Mouse (Mus musculus): ENCODE results near the gene Otx2. TPM values are rescaled to one million over a fixed set of nuclear protein-coding genes. Genes with fewer than 3 reads are reported as not detected.

Otx2 gene
- polyA plus RNA-seq (2017; shearing (Covaris generic)), result not detected

- no peak for ATAC-seq
Measured at GRCm38 (mm10) chr14:48673541-48673940, at the start of gene Otx2. TSS of gene Otx2 (minus strand) at chr14:48673819.

DNA sequence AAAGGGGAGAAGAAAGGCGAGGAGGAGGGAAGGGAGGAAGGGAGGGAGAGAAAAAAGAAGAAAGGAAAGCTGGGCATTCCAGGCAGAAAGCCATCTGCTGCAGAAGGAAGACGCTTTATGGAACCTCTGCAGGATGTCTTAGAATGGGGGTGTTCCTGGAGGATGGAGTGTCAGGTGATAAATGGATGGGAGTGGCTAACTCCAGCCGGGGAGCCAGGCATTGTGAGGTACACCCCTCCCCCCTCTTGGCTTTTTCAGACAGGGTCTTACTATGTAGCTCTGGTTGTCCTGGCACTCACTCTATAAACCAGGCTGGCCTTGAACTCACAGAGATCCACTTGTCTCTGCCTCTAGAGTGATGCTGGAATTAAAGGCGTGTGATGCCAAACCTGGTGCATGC lies 49.1 kb upstream of the Otx2 start:
- no peak for ATAC-seq

DNA sequence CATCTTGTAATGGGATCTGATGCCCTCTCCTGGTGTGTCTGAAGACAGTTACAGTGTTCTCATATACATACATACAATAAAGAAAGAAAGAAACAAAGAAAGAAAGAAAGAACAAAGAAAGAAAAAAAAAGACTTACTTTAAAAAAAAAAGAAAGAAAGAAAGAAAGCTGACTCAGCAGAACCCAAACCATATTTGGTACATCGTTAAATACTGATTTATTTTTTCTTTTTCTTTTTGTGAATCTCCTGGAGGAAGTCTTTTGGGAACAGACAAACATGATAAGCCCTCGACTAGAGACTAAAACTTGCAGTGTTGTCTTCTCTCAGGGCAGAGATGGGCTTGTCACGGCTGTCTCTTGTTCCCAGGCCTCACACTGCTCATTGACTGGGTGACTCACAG lies 45.7 kb upstream of the Otx2 start:
- ATAC-seq, result no peak

DNA sequence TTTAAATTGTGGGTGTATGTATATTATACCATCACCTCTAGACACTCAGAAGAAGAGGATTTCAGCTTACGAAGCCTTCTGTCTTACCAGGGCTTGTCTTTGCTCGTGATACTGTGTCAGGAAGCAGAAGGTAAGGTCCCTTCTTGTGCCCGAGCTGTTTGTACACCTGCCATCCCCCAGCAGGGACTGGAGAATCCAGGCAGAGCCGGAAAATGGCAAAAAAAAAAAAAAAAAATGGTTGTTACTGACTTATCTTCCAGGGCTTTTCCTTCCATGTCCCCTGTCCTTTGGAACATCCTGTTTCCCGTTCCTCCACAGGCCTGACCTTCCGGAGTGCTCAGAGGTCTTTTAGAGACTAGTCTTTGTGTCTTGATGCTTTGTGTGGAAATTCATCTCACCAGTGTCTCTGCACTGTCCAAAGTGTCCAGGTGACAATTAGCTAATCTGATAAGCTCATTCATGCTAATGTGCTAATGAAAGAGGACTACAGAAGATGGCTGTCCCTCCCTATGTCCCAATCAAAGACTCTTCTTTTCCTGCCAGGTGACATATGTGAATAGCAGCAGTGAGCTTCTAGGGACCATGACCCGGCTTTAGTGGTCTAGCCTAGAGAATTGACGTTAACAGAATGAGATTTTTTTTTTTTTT lies 44.1 kb upstream of the Otx2 start:
- ATAC-seq, result no peak

- ATAC-seq, result no peak
Measured at GRCm38 (mm10) chr14:48716456-48716855, 42.8 kb upstream of the Otx2 start.

DNA sequence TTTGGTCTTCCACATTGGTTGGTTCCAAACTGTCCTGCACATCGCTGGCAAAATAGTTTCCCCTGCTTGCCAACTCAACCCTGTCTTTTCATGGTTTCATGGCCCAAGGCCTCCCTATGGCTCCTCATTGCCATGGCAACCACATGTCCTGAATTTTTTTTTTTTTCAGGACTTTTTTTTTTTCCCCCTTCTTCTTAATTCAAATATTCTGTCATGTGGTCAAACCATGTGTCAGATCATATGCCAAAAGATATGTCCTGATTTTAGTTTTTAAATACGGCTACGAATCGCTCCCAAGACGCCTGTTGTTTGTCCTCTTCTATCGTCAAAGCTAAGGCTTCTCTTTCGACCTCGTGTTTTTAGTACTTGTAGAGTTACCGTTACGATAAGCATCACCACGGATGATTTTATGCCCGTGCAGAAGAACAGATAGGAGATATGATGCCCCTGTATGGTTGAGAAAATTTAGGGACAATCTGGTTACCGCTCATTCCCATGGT lies 37.3 kb upstream of the Otx2 start:
- no peak for ATAC-seq

- no peak for ATAC-seq
Measured at GRCm38 (mm10) chr14:48710062-48710870, 36.6 kb upstream of the Otx2 start.

DNA sequence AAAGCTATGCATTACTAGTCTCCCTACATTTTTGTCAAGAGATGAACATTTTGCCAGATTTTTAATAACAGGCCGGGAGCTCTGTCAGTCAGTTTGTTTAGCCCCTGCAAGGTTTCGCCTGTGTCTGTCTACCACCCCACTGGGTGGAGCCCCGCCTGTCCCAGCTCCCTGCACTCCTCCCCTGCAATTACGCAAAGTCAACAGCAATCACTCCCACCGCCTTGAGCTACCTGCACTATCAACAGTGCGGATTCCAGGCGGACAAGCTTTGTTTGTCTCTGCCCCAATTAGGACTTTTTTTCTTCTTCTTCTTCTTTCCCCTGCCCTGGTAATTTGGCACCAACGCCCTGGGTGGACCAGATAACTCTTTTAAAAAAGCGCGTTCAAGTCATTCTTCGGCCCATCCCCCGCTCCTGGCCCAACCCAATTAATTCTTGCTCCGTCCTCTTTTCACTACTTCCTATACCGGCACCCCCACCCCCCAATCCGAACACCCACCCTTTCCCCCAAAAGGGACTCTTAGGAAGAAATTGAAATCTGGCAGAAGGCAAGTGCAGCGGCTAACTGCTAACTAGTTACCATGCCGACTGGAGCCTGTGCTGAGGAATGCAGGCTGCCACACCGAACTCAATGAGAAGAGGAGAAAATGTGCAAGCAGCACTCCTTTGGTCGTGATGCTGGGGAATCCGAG lies 35.9 kb upstream of the Otx2 start:
- no peak for ATAC-seq

GRCm38 (mm10) chr14:48707844-48708383 lies 34.3 kb upstream of the Otx2 start:
- ATAC-seq, result no peak

DNA sequence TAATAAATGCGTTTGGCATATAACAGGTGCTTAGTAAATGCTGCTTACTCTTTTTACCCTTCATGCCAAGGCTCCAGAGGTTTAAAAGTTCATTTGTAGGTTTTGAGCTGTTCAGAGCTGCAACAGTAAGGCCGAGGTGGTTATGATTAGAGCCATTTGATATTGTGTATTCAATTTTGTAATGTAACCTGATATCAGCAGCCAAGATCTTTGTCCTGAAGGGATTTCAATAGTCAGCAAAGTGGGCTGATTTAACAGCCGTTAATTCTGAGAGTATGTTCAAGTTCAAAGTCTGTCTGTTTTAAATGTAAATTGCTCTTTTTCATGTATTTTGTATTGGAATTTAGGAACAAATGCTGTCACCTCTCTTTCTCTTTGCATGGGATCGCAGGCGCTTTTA lies 33.8 kb upstream of the Otx2 start:
- no peak for ATAC-seq

GRCm38 (mm10) chr14:48700790-48701370 lies 27.3 kb upstream of the Otx2 start:
- ATAC-seq, result no peak

GRCm38 (mm10) chr14:48679590-48679989 lies 6.0 kb upstream of the Otx2 start:
- ATAC-seq, result no peak

DNA sequence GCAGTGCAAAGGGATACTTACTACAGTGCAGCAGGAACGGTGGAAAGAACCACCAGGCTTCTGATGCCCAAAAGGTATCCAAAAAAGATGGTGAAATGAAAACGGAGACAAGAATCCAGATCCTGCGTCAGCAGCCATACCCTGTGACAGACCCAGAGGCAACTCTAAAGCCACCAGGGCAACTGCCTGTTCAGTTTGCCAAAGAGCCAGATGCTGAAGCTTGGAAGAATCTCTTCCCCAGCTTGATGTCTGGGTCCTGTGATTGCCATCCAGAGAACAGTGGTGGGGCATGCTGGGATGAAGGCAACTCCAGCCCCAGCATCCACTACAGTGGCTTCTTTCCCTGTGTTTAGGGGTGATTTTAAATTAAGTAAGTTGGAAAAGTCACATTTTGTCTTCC lies 5.1 kb upstream of the Otx2 start:
- no peak for ATAC-seq

- ATAC-seq, result no peak
Measured at GRCm38 (mm10) chr14:48674036-48674831, 615 bp upstream of the Otx2 start.

DNA sequence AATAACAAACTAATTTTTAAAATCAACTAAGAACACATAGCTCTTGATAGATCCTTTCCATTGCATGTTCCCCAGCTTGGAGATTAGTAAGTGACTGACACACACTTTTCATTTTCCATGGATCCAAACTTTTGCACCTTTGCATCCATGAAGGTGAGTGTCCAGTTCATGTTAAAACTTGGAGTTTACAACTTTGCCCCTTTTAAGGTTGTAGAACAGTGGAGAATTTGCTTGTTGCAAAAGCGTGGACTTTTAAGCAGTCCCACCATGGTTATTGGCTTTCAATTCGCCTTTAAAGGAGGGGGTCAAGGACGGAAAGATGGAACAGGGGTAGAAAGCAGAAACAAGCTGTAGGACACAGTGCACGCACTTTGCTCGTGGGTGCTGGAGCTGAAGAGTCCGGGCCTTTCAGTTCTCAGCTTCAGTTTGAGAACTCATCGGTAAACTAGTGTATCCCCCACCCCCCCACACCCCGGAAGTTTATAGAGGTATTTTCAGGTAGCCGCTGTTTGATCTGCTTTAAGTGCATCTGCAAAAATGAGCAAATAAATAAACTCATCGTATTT lies 925 bp downstream of the Otx2 start:
- no peak for ATAC-seq

DNA sequence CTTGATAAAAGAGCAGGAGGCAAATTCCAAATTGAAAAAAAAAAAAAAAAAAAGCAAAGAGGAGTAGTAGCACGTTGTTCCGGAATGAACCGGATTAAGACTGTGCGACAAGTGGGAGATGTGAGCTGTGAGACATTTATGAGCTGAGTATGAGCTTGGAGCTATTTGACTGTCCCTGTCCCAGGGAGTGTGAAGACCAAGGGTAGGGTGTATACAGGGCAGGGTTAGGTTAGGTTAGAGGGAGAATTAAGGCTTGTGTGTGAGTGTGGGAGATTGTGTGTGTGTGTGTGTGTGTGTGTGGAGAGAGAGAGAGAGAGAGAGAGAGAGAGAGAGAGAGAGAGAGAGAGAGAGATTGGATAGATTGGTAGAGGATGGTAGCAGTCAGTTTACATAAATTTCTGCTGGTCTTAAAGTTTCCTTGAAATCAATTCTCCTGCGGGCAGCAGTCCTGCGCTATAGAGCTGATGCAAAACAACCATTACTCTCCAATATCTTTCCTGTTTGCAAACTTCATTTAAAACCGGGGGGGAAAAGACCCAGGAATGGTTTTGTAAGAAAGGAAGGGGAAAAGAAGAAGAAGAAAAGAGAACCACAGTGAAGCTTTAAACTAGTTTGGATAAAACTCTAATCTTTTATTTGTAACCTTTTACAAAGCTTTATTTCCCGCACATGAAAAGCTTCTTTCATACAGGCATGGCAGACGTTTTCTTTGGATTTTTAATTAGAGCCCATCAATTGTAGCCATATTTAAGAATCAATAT lies 2.0 kb downstream of the Otx2 start:
- ATAC-seq, result no peak

DNA sequence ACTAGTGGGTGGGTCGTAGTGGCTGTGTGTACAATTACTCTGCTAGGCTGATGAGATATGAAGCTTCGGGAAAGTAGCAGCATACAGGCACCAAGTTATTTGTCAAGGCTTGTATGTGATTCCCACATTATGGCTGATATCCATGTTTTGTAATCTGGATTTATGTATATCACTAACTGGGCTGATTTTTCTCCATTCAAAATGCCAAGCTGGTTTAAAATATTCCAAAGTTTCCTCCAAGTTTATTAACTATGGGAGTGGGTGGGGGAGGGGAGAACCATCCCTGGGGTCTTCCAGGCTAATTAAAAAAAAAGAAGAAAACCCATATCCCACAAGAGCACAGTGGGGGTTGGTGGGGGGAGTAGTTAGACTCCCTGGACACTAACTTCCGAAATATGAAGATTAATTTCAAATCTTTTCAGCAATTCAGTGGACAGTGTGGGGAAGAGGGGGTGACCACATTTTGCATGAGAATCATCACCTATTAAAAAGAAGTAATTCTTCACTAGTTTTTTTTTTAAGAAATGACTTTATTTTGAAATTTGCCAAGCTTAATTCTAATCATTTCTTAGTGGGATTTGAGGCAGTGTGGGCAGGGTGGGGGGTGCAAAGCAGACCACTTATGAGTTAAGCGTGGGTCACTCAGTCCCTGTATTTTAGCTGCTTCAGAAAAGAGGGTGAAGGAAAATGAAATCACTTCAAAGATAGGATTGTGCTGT lies 2.7 kb downstream of the Otx2 start:
- no peak for ATAC-seq

DNA sequence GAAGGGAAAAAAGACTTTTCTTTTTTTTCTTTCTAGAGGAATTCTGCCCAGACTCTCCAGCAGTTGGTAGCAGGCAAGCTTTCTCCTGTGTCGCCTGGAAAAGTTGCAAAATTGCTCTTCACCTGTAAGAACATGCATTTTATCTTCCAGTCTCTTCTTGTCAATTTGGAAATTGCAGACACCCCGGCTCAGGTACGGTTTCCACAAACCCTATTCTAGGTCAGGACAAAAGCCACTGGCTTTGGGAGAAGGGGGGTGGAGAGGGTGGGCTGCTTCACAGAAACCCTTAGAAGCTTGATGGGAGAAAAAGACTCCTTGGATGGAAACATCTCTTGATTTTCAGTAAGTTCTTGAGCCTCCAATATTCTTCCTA lies 3.4 kb downstream of the Otx2 start:
- ATAC-seq, result no peak

- no peak for ATAC-seq
Measured at GRCm38 (mm10) chr14:48669541-48670257, 3.9 kb downstream of the Otx2 start.
